Mouse (Mus musculus) testis, adult 2 months (tissue): Measurements from ENCODE around the gene Olfr107.

Source experiments
- CTCF ChIP-seq: fragments of 200-500 bp; IDR thresholded peaks from 2 replicates; pipeline ENCODE4 v1.5.1; 2012; ENCODE audit warnings: low read depth, mild to moderate bottlenecking, inconsistent platforms, low read length, moderate library complexity; ENCODE audit not compliant: control insufficient read depth, insufficient read depth, insufficient replicate concordance
- POLR2A ChIP-seq: fragments of 200-500 bp; IDR thresholded peaks from 2 replicates; pipeline ENCODE4 v1.6.1; 2012; ENCODE audit warnings: low read depth, mild to moderate bottlenecking, inconsistent platforms, low read length, moderate library complexity; ENCODE audit not compliant: control insufficient read depth

DNA sequence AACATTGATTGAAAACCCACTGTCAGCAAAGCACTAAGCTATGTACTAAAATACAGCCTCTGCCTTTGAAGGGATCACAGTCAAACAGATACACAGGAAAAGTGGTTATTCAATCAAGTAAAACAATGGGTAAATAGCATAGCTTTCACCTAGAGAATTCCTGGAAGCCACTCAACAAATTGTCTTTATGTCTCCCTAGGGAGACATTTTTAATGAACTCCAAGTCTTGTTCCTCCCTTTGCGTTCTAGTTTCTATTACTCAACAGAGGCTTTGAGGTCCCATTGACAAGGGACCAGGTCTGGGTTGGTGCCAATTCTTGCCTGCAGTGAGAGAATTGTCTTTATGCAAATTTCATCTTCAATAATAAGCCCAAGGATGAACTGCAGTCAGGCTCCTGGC is 46.2 kb downstream of the Olfr107 start, which contains the start of gene Olfr108:
- no peak for TF ChIP-seq POLR2A
- TF ChIP-seq CTCF: no peak
